Mouse (Mus musculus) thymus, adult 2 months (tissue): ENCODE measurements around the gene Fbxl19.
A peak's percentile ranks its signal among the peaks of the same experiment; 100 is the strongest.

Source experiments
- CTCF ChIP-seq: fragments of 200-500 bp; IDR thresholded peaks from 2 replicates; pipeline ENCODE4 v1.5.1; 2012; ENCODE audit warnings: mild to moderate bottlenecking, control low read depth, low read length, moderate library complexity, borderline replicate concordance; ENCODE audit not compliant: control insufficient read depth, poor library complexity, insufficient read depth; ENCODE audit errors: extremely low read depth
- POLR2A ChIP-seq: fragments of 200-500 bp; IDR thresholded peaks from 2 replicates; pipeline ENCODE4 v1.6.1; 2012; ENCODE audit warnings: mild to moderate bottlenecking, low read length, control low read depth, moderate library complexity; ENCODE audit not compliant: control insufficient read depth, poor library complexity, insufficient read depth; ENCODE audit errors: extremely low read depth

DNA sequence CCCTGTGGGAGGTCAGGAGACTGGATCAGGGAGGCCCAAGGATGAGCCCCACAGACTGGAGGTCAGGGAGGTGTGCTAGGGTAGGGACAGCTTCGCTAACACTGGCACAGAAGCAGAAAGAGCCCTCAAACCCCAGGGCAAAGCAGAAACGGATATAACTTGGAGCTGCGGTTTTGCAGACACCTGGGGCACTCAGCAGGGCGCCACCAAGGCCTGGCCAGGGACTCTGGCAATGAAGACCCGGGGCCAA lies 36.5 kb upstream of the Fbxl19 start:
- TF ChIP-seq POLR2A (0 out of 2 replicates have a peak, but pooled peaks have one; percentile 7), CTCF (no peak)
